Mouse (Mus musculus): ENCODE measurements around the gene Fam181a.

DNA sequence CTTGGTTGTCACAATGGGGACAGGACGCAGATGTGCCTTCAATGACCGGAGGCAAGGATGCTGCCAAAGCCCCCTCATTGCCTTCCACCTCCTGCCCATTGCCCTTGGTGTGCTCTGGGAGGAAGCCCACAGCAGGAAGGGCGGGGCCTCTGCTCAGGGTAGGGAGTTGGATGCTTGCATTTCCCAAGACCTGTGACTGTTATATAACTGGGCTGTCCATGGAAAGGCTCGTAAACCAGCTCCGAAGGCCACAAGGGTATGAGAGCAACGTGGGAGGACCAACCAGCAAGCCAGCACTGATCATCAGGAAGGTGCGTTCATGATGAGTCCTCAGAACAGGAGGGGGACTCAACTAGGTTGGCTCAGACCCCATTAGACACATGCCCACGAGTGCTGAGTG is 50.0 kb downstream of the Fam181a start:
- TF ChIP-seq CTCF (IDR thresholded peaks at IDR 0.05; ENCODE audit: low read depth, low read length) (no peak), POLR2A (IDR thresholded peaks at IDR 0.05; ENCODE audit: insufficient read depth, low read length) (no peak)
